Mouse (Mus musculus): ENCODE results near the gene Ropn1.
A peak's percentile ranks its signal among the peaks of the same experiment; 100 is the strongest.
"Not testable (repeated sequence)": the region's sequence is repeated elsewhere in the genome, so short reads cannot be mapped to it uniquely, and the experiment has no call there.

Gene Ropn1

DNA sequence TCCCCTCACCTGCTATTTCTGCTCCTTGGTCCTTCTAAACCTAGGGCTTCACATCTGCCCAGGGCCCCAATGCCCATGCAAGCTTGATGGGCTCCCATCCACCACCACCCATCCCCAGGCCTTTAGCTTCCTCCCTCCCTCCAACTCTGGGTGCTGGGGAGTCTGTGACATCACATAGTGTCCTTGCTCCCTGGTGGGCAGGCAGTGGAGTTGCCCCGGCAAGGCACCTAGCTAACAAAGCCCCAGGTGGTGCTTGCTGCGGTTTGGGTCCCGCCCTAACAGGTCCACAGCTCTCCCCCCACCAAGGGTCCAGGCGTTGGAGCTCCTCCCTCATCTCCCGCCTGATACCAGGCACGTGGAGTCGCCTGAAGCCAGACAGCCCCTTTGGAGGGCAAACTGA is at the start of gene Ropn1:
TSS of gene Ropn1 (plus strand) at position 301 of the 400 bp plus-strand sequence.
- no peak for DNase-seq (ENCODE audit: low read depth, low spot score)

DNA sequence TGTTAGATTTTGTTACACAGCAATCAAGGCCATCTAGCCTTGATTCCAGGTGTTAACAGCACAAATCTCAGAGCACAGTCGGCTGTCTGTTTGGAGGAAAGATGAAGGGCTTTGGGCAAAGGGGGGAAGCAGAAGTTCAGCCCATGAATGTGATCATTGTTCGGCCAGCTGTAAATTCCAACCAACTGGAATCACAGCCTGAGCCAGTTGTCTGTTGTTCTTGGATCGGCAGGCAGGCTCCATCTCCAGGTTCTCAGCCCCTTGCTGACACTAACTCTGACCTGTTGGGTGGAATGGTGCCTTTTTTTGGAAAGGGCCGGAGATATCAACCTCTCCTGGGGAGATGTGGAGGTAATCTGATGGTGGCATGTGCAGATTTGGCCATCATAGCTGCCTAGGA is 47.8 kb upstream of the Ropn1 start:
- DNase-seq (ENCODE audit: low read depth, low spot score): no peak

DNA sequence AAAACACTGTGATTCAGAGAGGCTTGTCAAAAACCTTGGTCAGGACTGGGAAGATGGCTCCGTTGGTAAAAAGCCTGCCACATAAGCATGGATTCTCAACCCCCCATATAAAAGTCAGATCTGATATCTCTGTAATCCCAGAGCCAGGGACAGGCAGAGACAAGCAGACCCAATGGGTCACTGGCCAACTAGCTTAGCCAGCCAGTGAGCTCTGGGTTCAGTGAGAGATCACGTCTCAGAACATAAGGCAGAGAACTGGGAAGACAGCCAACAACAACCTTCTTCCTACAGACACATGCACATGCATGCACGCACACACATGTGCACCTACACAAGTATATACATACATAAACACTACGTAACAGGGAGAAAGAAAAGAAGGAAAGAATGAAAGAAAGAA is 46.6 kb upstream of the Ropn1 start:
- DNase-seq (ENCODE audit: low read depth, low spot score): no peak

DNA sequence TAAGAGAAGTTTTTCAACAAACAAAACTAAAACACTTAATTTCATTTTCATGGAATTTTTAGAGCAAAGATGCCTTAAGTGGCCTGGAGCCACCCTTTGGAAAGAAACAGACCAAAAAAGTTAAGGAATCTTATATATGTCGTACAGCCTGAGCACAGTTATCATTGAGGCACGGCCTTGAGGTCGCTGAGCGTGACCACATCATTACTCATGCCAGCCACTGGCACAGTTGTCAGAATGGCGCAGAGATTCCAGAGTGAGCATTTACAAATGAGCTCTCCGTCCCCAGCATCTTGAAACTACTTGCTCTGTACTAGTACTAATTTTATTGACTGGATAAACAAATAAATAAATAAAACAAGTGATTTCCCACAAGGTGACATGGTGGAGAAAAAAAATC is 45.9 kb upstream of the Ropn1 start:
- DNase-seq (ENCODE audit: low read depth, low spot score): no peak

DNA sequence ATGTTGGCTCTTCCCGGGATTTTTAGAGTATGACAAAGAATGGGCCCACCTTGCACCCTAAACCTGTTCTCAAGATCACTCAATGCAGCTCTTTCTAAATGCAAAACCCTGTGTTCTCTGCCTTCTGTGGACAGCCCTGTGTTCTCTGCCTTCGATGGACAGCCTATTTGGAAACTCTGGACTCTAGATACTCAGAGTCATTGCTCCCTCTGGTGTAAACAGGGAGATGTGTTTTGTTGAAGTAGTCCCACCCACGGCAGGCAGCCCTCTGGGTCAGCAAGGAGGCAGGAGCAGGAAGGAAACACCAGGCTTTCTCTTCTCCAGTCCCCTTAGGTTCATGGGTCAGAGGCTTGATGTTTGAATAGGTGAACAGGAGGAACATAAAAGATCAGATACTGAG is 44.0 kb upstream of the Ropn1 start:
- no peak for DNase-seq (ENCODE audit: low read depth, low spot score)

DNA sequence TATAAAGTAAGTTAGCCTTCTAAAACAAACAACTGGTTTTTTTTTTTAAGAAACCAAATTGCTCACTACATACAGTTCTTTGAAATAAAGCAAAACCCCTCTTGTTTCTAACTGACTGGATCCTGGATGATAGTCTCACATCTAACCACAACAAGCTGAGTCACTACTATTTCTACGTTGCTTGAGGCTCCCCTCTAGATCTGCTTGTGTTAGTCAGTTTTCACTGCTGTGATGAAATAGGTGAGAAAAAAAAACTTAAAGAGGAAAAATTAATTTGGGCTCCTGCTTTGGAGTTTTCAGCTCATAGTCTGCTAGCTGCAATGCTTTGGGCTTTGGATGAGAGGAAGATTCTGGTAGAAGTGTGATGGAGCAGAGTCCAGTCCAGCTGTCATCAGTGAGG is 39.6 kb upstream of the Ropn1 start:
- no peak for DNase-seq (ENCODE audit: low read depth, low spot score)

DNA sequence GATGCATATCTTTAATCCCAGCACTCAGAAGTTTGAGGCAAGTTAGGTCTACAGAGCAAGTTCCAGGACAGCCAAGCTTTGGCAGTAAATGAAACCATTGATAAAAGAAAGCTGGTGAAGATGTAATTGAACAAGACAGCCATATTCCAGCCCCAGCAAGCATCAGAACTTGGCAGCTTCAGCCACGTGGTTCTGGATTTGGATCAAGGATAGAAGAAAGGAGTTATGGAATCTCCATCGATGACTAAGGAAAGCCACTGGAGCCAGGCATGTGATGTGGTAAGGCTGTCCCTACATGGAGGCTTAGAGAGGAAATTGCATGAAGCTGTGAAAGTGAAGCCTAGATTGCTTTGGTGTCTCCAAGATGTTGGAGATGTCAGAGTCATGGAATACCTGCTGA is 35.7 kb upstream of the Ropn1 start:
- DNase-seq (ENCODE audit: low read depth, low spot score): no peak

DNA sequence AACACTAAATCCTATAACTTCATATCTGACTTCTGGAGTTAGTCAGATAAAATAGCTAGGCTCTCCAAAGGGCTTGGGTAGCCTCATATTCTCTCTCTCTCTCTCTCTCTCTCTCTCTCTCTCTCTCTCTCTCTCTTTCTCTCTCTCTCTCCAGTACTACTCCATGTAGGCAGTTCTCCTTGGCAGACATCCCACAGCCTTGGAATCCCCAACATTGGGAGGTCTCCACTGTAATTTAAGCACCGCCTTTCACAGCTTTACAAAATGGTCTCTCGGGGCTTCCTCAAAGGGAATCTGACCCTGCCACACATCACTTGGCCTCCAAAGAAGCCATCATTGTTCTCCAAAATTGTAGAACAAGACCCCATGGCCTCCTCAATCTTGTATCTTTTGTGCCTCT is 22.1 kb upstream of the Ropn1 start:
- DNase-seq (ENCODE audit: low read depth, low spot score): no peak

DNA sequence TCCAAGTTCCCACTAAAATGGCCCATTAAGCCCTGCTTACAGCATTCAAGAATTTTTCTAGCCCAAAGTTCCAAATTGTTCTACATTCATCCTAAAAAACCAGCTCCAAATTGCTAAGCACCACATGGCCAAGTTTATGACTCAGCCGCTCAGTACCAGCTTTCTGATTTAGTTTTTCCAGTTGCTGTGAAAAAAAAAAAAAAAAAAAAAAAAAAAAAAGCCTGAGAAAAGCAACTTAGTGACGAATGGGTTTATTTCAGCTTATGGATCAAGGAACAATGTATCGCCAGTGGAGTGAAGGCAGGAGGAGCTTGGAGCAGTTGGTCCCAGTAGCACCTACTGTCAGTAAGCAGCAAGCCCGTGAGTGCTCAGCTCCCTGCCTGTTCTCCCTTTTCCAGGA is 21.3 kb upstream of the Ropn1 start:
- DNase-seq (ENCODE audit: low read depth, low spot score): no peak

DNA sequence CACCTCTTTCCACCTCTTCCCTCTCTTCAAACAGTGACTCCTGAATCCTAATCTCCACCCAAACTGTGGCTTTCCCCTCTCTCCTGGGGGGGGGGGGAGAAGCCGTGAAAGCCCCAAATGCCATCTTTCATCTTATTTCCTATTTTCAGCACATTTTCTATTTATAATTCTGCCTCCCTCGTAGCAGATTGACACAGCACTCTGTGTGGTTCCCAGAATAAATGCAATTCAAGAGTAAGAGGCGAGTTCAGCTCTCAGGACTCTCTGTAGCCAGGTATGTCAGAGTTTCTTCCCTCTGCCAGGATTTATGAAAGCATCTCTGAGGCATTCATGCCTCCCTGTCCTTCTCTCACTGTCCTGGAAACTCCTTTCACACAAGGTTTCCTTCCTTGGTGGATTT is 14.2 kb upstream of the Ropn1 start:
- no peak for DNase-seq (ENCODE audit: low read depth, low spot score)

DNA sequence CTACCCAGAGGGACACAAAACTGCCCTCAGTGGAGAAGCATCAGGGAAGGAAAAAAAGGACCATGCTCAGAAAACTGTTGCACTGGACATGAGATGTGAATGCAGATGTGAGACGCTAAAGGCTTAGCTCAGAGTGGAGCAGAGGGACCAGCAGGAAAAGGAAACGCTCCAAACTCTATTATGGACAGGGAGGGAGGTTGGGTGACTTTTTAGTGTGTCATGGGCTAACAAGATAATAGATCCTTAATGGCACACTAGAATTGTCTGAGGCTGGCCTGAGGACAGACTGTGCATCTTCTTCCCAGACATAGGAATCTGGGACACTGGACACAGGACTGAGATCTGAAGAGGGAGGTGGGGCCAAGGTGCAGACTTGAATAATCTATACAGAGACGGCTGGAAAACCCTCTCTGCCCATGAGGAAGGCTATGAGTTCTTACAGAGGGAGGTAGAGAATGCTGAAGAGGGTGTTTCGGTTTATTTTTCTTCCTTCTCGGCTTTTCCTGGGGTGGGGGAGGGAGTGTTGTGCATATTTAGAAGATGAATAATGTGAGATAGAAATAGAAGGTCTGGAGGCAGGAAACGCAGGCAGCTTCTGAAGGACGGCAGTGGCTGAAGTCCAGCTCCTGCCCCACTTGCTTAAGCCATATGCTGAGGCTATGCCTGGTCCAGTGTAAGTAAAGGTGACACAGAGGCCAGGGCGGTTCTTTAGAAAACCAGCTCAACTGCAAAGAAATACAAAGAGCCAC is 6.0 kb upstream of the Ropn1 start:
- no peak for DNase-seq (ENCODE audit: low read depth, low spot score)

DNA sequence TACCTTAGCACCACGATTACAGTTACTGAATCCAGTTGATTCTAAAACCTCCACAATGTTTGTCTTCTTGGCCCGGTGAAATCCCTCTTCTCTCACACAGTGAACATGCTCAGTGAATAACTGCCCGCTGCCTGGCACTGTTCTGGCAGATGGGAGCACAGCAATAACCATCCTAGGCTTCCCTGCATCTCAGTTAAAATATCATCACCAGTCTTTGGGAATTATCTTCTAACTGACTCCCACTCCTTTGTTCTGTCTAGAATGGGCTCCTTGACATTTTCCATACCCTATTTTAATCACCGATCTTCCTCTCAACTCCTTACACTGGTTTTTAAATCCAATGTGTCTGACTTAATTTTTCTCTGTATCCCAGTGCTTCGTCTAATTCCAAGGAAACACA is 3.3 kb downstream of the Ropn1 start:
- DNase-seq (ENCODE audit: low read depth, low spot score): no peak

DNA sequence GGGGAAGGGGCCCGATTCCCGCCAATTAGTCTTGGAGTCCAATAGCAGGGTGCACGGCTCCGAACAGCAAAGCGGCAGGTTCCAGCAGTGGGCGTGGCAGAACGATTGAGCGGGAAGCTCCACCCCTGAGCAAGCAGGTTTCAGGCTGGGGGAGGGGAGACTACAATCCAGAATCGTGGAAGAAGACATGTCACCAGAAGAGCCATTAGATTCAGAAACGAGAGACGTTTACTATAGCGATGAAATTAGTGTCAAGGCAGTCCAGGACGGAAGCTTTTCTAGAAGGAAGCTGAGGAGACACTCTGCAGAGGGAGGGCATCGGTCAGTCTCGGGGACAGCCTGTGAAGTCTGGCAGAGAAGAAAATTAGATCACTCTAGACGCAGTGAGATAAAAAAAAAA is 7.8 kb downstream of the Ropn1 start:
- DNase-seq (ENCODE audit: low read depth, low spot score): not testable (repeated sequence)

DNA sequence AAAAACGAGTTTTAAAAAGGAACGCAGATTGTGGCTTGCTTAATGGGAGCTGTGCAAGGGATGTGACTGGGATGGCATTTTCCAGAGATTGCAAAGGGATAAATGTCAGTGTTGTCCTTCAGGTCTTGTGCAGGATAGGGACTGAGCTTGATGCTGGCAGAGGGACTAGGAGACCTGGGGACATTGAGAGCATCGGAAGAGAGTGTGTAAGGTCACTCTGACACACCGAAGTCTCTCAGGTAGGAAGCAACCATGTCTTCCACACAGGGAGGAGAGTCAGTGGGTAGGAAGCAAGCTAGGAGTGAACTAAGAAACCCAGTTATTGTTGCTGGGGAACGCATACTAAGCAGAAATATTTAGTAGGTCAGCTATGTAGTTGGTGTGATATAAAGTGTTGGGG is 8.3 kb downstream of the Ropn1 start:
- no peak for DNase-seq (ENCODE audit: low read depth, low spot score)

DNA sequence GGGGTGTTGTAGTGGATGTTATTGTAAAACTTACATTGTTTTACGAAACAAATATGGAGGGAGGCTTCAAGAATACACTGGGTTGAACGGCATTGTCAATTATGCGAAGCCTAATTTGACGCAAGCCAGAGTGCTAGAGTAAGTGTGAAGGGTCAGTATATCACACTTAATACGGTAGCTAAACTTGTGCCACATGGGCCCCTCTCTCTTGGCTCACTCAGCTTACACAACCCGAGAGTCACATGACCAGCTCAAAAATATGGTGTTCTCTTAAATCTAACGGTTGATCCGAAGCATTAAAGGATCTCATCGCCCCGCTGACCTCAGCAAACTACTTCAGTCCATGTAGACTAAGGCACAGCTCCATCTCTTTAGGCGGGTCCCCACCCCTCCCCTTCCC is 8.7 kb downstream of the Ropn1 start:
- DNase-seq (ENCODE audit: low read depth, low spot score): no peak

DNA sequence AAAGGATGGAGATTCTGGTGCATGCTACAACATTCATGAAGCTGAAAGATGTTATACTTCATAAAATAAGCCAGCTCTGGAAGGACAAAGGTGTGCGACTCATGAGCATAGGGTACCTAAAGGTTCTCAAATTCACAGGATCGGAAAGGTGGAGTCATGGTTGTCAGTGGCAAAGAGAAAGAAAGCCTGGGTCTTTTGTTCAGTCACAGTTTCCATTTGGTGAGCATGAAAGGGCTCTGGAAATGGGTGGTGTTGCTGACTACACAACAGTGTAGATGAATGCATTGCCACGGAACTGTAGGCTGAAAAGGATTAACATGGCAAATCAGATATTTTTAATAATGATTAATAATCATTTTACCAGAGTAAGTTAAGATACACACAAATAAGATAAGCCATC is 14.8 kb downstream of the Ropn1 start:
- no peak for DNase-seq (ENCODE audit: low read depth, low spot score)

DNA sequence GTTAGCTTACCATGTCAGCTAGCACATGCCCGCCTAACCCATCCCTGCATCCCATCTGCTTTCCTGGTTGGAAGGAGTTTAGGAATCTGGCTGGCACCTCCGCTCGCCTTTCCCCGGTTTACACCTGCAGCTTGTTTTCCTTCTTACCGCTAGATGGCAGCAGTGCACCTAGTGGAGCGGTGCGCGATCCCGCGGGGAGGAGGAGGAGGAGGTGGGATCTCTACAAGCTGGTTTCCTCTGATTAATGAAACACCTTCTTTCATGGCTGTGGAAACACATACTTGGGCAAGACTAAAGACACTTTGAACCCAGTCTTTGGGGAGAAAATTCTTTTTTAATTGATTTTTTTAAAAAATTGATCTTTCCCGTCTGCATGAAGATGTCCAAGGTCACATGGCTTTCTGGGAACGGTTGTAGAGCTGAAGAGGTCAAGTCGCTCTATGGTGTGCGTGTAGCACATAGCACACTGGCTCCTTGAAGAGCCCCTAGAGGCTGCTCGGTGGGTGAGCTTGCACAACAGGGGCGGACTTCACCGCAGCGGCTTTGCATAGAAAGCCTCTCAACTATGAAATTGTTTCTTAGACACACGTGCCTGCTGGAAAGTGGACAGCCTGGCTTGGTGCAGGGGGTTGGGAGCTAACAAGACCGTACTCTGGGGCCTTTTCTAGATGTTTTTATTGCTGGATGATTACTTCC is 17.5 kb downstream of the Ropn1 start:
- DNase-seq (ENCODE audit: low read depth, low spot score): peak; percentile 73

DNA sequence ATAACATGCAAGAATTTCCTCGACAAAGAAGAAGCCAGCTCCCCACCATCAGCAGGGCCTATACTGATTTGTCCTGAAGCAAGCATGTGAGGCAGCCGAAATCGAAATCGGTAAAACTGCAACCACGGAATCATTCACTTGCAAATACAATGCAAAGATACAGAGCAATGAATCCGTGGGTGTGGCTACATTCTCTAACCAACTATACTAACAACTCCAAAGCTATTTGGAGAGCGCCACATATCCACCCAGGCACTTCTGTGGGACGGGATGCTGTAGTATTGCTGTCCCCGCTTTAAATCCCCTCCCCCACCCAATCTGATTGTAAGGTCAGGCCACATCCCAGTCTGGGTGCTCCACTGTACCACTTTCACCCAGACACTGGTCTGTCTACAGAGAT is 18.6 kb downstream of the Ropn1 start:
- DNase-seq (ENCODE audit: low read depth, low spot score): no peak

DNA sequence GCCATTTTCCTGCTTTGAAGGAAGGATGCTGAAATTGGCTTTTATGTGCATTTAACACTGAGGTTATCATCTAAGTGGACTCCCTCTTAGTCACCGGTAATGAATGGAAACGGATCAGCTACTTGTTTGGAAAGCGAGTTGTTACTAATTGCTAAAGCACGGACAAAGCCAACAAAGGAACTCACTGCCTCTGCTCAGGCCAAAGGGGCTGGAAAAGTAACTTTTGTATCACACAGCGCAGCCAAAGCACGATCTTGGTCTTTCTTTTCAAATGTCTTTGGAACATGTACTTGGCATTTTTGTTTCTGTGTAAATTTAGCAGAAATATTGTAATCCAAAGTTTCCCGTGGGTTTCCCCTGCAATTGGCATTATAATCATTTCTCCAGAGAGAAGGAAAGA is 22.2 kb downstream of the Ropn1 start:
- no peak for DNase-seq (ENCODE audit: low read depth, low spot score)

DNA sequence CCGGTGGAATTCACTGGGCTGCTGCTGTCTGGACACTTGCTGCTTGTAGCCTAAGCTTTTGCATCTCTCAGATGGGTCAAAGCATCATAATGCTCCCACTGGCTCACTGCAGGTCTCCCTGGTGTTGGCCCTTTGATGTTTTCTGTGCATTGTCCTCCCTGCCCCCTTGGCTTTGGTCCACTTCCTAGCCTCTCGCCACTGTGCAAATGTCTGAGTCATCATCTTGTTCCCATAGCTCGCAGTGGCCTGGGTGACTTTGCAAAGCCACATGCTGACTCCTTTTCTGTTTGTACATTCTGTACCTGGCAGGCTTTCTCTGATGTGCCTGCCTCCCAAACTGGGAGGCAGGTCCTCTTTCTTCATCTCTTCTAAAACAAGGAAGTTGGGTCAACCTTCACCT is 23.1 kb downstream of the Ropn1 start:
- DNase-seq (ENCODE audit: low read depth, low spot score): no peak

DNA sequence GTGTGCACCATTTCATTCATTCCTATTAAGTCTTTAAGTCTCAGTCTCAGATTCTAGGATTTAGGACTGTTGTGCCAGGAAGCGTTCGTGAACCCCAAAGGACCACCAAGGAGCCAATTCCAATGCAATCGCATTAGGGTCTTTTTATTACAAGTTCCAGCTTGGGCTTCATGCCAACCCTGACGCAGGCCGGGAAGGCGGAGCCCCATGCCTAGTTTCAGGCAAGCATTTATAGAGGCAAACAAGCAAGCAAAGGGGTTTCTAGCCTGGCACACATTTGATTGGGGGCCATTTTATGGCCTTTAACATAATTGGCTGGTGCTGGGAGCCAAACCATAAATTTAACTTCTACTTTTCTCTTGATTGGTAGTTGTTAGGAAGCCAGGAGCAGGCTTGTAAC is 24.6 kb downstream of the Ropn1 start:
- no peak for DNase-seq (ENCODE audit: low read depth, low spot score)

DNA sequence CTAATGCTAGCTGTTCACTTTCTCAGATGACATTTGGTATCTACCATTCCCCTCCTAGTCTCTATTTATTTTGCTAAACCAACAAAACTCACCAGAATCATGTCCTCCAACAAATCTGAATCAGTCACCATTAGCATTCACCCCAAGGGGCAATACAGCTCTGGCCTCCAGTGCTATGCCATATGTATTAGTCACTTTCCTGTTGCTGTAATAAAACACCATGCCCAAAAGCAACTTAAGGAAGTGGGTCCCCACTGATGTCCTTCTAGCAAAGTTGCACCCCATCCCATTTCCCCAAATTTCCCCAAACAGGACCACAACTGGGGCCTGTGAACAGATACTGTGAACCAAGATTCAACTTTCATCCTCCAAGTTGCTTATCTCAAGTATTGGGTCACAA is 32.1 kb downstream of the Ropn1 start:
- DNase-seq (ENCODE audit: low read depth, low spot score): no peak

DNA sequence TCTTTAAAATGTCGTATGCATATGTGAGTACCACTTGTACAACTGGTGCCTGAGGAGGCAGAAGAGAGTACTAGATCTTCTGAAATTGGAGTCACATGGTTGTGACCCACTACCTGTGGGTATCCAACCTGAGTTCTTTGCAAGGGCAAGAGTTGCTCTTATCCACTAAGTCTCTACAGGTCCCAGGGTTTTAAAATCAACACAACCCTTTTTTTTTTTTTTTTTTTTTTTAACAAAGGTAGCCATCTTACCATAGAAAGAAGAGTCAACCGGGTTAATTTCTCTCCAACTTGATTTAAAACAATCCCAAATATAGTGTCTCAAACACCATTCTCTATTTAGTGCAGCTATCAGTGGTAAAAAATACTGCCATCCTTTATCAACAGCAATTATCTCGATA is 40.2 kb downstream of the Ropn1 start:
- DNase-seq (ENCODE audit: low read depth, low spot score): no peak
